Mouse (Mus musculus): ENCODE results near the gene Prkcg. TPM values are rescaled to one million over a fixed set of nuclear protein-coding genes. Genes with fewer than 3 reads are reported as not detected.
"Not testable (repeated sequence)": the region's sequence is repeated elsewhere in the genome, so short reads cannot be mapped to it uniquely, and the experiment has no call there.

Prkcg gene
- total RNA-seq, 2 experiments from 2014 or later, result 5.7 to 8.5 TPM

DNA sequence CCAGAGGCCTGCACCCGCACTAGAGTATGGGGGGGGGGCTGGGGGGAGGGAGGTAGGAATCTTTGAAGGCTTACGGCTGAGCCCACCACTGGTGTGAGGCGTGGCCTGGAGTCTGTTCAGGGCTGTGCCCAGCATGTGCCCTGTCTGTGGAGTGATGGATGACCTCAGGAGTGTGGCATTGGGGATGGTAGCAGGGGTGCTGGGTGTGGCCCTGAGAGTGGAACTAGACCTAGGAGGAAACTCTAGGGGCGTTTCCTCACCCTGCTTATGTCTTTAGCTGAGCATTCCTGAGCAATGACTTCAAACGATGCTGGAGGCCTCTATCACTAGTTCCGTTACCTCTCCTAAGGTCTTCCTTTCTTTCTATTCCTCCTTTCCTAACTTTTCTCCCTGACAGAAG is 2.2 kb downstream of the Prkcg start:
- peak; percentile 55 for DNase-seq

GRCm38 (mm10) chr7:3291764-3292163 is 2.8 kb downstream of the Prkcg start:
- DNase-seq, result no peak

- not testable (repeated sequence) for DNase-seq
Measured at GRCm38 (mm10) chr7:3292271-3292670, 3.3 kb downstream of the Prkcg start.

GRCm38 (mm10) chr7:3292791-3293190 is 3.8 kb downstream of the Prkcg start:
- peak; percentile 97 for DNase-seq

GRCm38 (mm10) chr7:3294794-3295193 is 5.8 kb downstream of the Prkcg start:
- no peak for DNase-seq

DNA sequence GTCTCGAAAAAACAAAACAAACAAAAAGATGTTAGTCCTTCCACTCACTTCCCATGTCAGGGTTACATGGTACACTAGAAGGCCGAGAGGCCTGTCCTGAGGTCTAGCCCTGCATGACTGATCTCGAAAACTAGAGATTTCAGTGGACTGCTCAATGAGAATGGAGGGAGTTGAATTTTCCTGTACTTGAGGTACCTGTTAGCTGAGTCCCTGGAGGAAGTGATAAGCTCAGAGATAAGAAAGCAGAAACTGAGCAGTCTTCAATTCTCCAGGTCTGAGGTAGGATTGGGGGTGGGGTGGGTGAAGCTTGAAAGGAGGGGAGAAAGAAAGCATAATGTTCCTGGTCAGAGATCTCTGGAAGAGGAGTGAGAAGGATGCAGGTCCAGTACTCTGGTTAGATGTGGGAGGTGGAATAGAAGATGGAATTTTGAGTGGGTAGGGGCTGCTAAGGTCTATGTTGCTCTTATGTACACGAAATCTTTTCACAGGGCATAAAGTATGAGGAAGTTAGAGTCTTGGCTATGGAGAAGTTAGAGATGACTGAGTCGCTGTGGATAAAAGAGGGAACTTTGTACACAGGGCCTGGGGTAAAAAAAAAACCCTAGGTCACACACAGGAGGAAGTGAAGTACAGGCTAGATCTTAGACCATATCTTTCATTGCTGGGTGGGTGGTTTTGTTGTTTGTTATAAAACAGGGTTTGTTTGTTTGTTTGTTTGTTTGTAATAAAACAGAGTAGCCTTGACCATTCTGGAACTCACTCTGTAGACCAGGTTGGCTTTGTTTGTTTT is 6.5 kb downstream of the Prkcg start:
- no peak for DNase-seq

DNA sequence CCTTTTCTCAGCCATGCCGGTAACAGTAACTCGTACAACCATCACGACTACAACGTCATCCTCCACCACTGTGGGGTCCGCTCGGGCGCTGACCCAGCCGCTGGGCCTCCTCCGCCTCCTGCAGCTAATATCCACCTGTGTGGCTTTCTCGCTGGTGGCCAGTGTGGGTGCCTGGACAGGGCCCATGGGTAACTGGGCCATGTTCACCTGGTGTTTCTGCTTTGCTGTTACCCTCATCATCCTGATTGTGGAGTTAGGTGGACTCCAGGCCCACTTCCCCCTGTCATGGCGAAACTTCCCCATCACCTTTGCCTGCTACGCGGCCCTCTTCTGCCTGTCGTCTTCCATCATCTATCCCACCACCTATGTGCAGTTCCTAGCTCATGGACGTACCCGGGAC is 7.7 kb downstream of the Prkcg start:
- no peak for DNase-seq

DNA sequence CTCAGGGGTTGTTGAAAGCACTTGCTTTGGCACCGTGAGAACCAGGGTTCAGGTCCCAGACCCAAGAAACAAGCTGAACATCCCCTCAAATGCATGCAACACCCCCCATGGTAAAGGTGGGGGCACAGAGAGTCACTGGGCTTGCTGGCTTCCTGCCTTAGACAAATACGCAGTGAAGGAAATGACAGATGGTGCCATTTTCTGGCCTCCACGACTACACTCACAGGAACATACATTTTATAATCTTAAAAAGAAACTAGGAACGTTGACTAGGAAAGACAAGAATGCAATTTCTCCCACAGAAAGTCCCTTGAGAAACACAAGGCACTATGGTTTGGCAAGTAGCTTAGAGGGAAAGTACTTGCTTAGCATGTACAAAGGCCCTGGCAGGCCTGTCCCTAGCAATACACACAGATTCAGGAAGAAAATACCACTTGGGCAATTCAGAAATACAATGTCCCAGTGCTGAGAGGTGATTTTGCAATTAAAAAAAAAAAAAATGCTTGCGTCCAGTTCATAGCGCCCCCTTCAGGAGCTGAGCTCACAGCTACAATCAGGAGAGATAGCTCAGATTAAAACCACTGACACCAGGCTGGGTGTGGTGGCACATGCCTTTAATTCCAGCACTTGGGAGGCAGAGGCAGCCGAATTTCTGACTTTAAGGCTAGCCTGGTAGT is 11.1 kb downstream of the Prkcg start:
- DNase-seq, result no peak

GRCm38 (mm10) chr7:3300891-3301627 is 12.1 kb downstream of the Prkcg start:
- no peak for DNase-seq

DNA sequence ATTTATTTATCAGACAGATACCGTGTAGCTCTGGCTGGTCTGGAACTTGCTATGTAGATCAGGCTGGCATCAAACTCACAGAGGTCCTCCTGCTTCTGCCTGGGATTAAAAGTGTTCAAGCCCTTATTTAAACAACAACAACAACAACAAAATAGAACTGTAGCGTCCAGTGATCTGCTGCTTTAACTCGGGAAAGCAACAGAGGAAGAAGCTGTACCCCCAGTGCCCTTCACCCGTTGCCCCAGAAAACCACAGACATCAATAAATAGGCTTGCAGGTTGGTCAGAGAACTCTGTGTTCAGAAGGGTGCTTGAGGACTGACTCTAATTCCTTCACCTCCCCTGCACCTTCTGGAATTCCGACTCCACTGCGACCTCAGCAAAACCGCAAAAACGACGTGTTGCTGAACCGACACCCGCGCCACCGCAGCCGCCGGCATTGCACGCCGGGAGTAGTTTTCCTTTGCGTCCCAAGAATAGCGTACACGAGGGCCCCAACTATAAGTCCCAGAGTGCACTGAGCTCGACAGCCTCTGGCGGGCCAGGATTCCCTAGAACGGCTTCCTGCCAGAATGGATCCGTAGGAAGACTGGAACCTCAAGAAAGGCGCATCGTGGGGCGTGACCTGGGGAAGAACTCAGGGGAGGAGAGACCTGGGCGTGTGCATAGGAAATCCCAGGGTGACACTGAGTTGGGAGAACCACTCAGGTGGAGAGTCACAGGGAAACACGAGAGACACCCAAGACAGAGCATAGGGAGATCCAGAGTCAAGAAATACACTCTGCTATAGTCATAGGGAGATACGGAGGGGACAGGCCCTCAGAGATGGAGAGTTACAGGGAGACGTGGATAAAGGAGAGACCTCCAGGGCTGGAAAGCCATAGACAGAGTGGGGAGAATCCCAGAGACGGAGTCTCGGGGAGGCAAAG is 12.9 kb downstream of the Prkcg start:
- peak; percentile 77 for DNase-seq

DNA sequence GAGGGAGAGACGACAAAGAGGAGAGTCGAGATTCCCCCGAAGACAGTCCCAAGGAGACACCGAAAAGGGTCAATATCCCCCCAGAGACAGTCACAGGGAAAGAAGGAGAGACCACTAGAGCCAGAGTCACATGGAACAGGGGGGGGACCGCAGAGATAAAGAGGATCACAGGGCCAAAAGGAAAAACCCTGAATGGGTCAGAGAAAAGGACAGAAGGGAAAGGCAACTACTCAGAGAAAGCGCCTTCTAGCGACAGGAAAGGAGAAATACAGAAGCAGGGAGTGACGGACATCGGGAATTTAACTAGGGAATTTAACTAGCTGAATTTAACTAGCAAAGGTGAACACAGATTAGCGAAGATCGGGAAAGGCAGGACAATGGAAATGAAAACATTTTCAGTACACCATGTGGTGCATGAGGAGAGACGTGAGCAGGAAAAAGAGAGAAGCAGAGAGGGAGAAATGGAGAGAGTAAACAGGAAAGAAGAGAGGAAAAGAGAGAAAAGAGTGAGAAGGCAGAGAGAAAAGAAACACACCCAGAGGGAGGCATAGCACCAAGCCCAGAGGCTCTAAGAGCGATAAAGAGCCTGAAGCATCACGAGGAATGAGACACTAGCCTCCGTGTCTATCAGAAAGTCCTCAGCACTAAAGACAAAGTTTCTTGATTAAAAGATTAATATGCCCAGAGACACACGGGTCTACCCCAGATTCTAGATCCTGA is 13.7 kb downstream of the Prkcg start:
- peak; percentile 40 for DNase-seq

GRCm38 (mm10) chr7:3303276-3303781 is 14.3 kb downstream of the Prkcg start:
- DNase-seq, result peak; percentile 60

DNA sequence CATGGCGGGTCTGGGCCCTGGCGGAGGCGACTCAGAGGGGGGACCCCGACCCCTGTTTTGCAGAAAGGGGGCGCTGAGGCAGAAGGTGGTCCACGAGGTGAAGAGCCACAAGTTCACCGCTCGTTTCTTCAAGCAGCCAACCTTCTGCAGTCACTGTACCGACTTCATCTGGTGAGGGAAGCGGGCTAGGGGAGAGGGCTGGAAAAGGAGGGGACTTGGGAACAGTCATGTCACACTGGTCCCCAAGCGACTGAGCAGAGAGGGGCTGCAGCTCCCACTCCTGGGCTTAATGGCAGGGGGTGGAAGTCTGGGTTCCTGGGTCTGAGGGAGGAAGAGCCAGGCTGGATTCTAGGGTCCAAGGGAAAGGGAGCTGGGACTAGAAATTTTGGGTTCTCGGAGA is 14.8 kb downstream of the Prkcg start:
- no peak for DNase-seq

DNA sequence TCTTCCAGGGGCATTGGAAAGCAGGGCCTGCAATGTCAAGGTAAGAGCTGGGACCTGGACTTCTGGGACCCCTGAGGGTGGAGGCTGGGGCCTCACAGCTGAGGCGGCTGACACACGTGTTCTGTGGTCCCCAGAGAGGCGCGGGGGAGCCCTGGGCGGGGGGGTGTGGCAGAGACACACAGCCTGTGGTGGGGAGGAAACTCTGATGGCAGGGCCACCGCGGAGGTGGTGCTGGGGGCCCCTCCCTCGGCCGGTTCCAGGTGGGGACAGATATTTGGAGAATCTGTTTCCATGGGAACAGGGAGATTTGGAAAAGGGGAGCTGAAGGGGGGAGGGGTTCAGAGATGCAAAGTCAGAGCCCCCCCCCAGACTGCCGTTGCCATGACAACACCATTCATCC is 15.3 kb downstream of the Prkcg start:
- DNase-seq, result peak; percentile 22

GRCm38 (mm10) chr7:3306400-3306799 is 17.4 kb downstream of the Prkcg start:
- no peak for DNase-seq

DNA sequence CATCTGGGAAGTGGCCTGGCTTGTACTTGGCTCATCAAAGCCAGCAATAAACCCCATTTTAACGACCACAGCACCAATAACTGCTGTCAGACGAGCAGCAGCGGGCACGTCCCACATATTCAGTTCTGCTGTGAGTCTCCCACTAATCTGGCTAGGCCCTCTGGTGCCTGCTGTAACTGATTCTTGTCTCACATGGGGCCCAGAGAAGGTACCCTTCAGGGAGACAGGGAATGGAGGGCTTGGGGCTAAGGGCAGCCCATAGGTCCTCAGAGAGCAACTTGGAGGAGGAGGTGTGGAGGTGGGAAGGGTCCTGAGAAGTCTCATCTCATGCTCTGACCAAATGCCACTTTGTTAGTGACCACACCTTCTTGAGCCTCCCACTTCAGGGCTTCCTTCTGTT is 19.7 kb downstream of the Prkcg start:
- DNase-seq, result no peak

DNA sequence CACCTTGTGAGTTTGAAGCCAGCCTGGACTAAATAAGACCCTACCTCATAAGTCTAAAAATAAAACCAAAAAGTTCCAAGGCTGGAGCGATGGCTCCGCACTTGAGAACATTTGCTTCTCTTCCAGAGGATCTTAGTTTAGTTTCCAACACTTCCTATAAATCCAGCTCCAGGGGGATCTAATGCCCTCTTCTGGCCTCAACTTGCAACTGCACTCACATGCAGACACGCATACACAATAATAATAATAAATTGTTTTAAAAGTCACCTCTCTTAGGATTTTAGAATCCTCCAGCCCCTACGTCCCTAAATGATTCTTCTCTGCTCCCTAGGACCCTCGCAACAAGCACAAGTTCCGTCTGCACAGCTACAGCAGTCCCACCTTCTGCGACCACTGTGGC is 21.3 kb downstream of the Prkcg start:
- no peak for DNase-seq

- no peak for DNase-seq
Measured at GRCm38 (mm10) chr7:3313571-3313970, 24.6 kb downstream of the Prkcg start.

GRCm38 (mm10) chr7:3314121-3314520 is 25.1 kb downstream of the Prkcg start:
- no peak for DNase-seq

- DNase-seq, result no peak
Measured at GRCm38 (mm10) chr7:3317704-3318103, 28.7 kb downstream of the Prkcg start.

- DNase-seq, result no peak
Measured at GRCm38 (mm10) chr7:3320856-3321255, 31.9 kb downstream of the Prkcg start.
